In the genomic region with DNA sequence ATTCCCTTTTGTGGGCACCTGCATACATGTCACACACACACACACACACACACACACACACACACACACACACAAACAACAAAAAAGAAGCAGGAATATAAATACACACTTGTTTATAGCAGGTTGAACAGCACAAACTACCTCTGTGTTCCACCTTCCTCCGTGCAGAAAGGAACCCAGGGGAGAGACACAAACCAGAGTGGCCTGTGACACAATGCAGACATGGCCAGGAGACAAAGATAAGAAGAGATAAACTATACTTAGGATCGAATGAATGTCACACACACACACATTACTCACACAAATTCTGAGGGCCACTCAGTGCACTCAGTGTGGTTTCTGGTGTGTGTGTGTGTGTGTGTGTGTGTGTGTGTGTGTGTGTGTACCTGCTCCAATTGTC, we compare ENCODE assay signal across 1 mouse cellular context.
TF ChIP-seq lines count a peak whose summit lies in the region.

No protein-coding gene starts in this region.

TF ChIP-seq in MEL, 35 proteins besides CTCF, POLR2A, EP300 and RAD21:
- TF ChIP-seq MYC (IDR thresholded peaks at IDR 0.05; ENCODE audit: low read depth, low read length) (no peak), KAT2A (conservative IDR thresholded peaks at IDR 0.05; ENCODE audit: low read depth, low read length) (no peak), GATA1 (IDR thresholded peaks at IDR 0.05; ENCODE audit: low read depth, low read length) (0 out of 2 replicates have a peak, but pooled peaks have one; percentile 27), USF2 (IDR thresholded peaks at IDR 0.05; ENCODE audit: borderline replicate concordance in 1 of 2, insufficient read depth in 1 of 2, low read depth in 1 of 2, low read length in 2 of 2) (no peak), ZC3H11A (IDR thresholded peaks at IDR 0.05; ENCODE audit: low read depth, low read length) (no peak)
